Mouse (Mus musculus) forebrain, embryonic 16.5 days (tissue): ENCODE data around the gene Hpf1. TPM values are rescaled to one million over a fixed set of nuclear protein-coding genes. Genes with fewer than 3 reads are reported as not detected.

Experiments
- ATAC-seq: fragments of 200-750 bp; cut with Nextera tagmentation; 2 replicates; pipeline ENCODE4 v1.8.0; 2017; ENCODE audit warnings: mild to moderate bottlenecking, moderate library complexity
- H3K27ac ChIP-seq: fragments of 300-500 bp; sonication (generic); 2 replicates; pipeline ENCODE4 v1.5.1; 2014; ENCODE audit warnings: low read length, control low read depth
- H3K27me3 ChIP-seq: fragments of 300-500 bp; sonication (generic); replicated peaks from 2 replicates; pipeline ENCODE4 v1.6.1; 2014; ENCODE audit warnings: low read length; ENCODE audit not compliant: control insufficient read depth, insufficient read depth
- H3K36me3 ChIP-seq: fragments of 300-500 bp; sonication (generic); 2 replicates; pipeline ENCODE4 v1.6.1; 2014; ENCODE audit not compliant: control insufficient read depth, insufficient read depth
- H3K4me1 ChIP-seq: fragments of 300-500 bp; sonication (generic); replicated peaks from 2 replicates; pipeline ENCODE4 v1.6.1; 2014; ENCODE audit warnings: low read length; ENCODE audit not compliant: control insufficient read depth, insufficient read depth
- H3K4me2 ChIP-seq: fragments of 300-500 bp; sonication (generic); 2 replicates; pipeline ENCODE4 v1.6.1; 2014; ENCODE audit warnings: mild to moderate bottlenecking, low read length, control low read depth
- H3K4me3 ChIP-seq: fragments of 300-500 bp; sonication (generic); replicated peaks from 2 replicates; pipeline ENCODE4 v1.5.1; 2014; ENCODE audit warnings: mild to moderate bottlenecking, low read length, control low read depth
- H3K9ac ChIP-seq: fragments of 300-500 bp; sonication (generic); replicated peaks from 2 replicates; pipeline ENCODE4 v1.6.1; 2014; ENCODE audit warnings: low read depth, low read length, control low read depth
- H3K9me3 ChIP-seq: fragments of 300-500 bp; sonication (generic); 2 replicates; pipeline ENCODE4 v1.6.1; 2016; ENCODE audit warnings: low read length; ENCODE audit not compliant: control insufficient read depth
- WGBS: fragments of 180-500 bp; shearing (Covaris S2); extraction: QIAGEN DNeasy Blood & Tissue Kit; methylation state at CpG from one replicate; pipeline ENCODE4 v1.1.7; 2014; 5-methylcytosine and 5-hydroxymethylcytosine counted together
- polyA plus RNA-seq: library from polyadenylated mRNA; unstranded; fragments of >200 nt; fragmentation: Nextera tagmentation; extraction: Ambion mirVana; gene quantifications from 2 replicates; pipeline ENCODE4 v1.2.1, GENCODE M21; 2015

Gene Hpf1
- polyA plus RNA-seq, 1 experiment from 2014 or later, result 104 TPM

GRCm38 (mm10) chr8:60956847-60957246 is 66.6 kb downstream of the Hpf1 start:
- ATAC-seq, result no peak
- Histone ChIP-seq H3K9me3 (no peaks in the 10 kb centered on the region), H3K27ac (no peak overlapping the region), H3K4me3 (no peak overlapping the region), H3K4me1 (peaks cover 6% of the 10 kb centered on the region; the same call in 1 of the 2 replicates), H3K27me3 (no peaks in the 10 kb centered on the region), H3K4me2 (no peak overlapping the region), H3K36me3 (no peaks in the 10 kb centered on the region), H3K9ac (no peak overlapping the region)
- WGBS, result 96% methylated on average over 7 of the region's 7 CpGs

Other genes starting within 250 kb of the Hpf1 start
- 70.6 and 72.5 TPM in 2 replicates for gene Clcn3, start 92.9 kb downstream of the Hpf1 start, polyA plus RNA-seq
- gene Nek1, start 102.8 kb downstream of the Hpf1 start, polyA plus RNA-seq, result 25.2 and 26.0 TPM in 2 replicates